Mouse (Mus musculus): Measurements from ENCODE around the gene Coro1b.
"Not testable (repeated sequence)": the region's sequence is repeated elsewhere in the genome, so short reads cannot be mapped to it uniquely, and the experiment has no call there.

The Coro1b gene

GRCm38 (mm10) chr19:4120496-4120895, 27.9 kb upstream of the Coro1b start:
- DNase-seq (ENCODE audit: low read depth, low spot score): no peak

- DNase-seq (ENCODE audit: low read depth, low spot score): peak; percentile 98
Measured at GRCm38 (mm10) chr19:4121097-4121805, 27.2 kb upstream of the Coro1b start.

- not testable (repeated sequence) for DNase-seq (ENCODE audit: low read depth, low spot score)
Measured at GRCm38 (mm10) chr19:4121896-4122295, 26.5 kb upstream of the Coro1b start.

- no peak for DNase-seq (ENCODE audit: low read depth, low spot score)
Measured at GRCm38 (mm10) chr19:4122411-4123370, 25.7 kb upstream of the Coro1b start.

GRCm38 (mm10) chr19:4124432-4124831, 24.0 kb upstream of the Coro1b start:
- no peak for DNase-seq (ENCODE audit: low read depth, low spot score)

- DNase-seq (ENCODE audit: low read depth, low spot score): not testable (repeated sequence)
Measured at GRCm38 (mm10) chr19:4125268-4125667, 23.2 kb upstream of the Coro1b start.

GRCm38 (mm10) chr19:4125741-4126696, 22.4 kb upstream of the Coro1b start, which contains the start of gene Aip:
Gene Aip, minus strand, starts transcription at chr19:4125858.
- peak; percentile 92 for DNase-seq (ENCODE audit: low read depth, low spot score)

- DNase-seq (ENCODE audit: low read depth, low spot score): no peak
Measured at GRCm38 (mm10) chr19:4126759-4127495, 21.5 kb upstream of the Coro1b start.

- no peak for DNase-seq (ENCODE audit: low read depth, low spot score)
Measured at GRCm38 (mm10) chr19:4129462-4129861, 19.0 kb upstream of the Coro1b start.

GRCm38 (mm10) chr19:4130106-4130505, 18.3 kb upstream of the Coro1b start:
- no peak for DNase-seq (ENCODE audit: low read depth, low spot score)

GRCm38 (mm10) chr19:4131075-4131474, 17.3 kb upstream of the Coro1b start:
- DNase-seq (ENCODE audit: low read depth, low spot score): no peak

GRCm38 (mm10) chr19:4131768-4132167, 16.7 kb upstream of the Coro1b start:
- DNase-seq (ENCODE audit: low read depth, low spot score): no peak

GRCm38 (mm10) chr19:4134354-4134753, 14.1 kb upstream of the Coro1b start:
- no peak for DNase-seq (ENCODE audit: low read depth, low spot score)

GRCm38 (mm10) chr19:4135229-4135962, 13.0 kb upstream of the Coro1b start:
- DNase-seq (ENCODE audit: low read depth, low spot score): not testable (repeated sequence)

GRCm38 (mm10) chr19:4135963-4136345, 12.5 kb upstream of the Coro1b start:
- DNase-seq (ENCODE audit: low read depth, low spot score): not testable (repeated sequence)

GRCm38 (mm10) chr19:4136463-4136862, 12.0 kb upstream of the Coro1b start:
- DNase-seq (ENCODE audit: low read depth, low spot score): no peak

GRCm38 (mm10) chr19:4137913-4138312, 10.5 kb upstream of the Coro1b start:
- no peak for DNase-seq (ENCODE audit: low read depth, low spot score)

GRCm38 (mm10) chr19:4139446-4139845, 9.0 kb upstream of the Coro1b start, which contains the start of gene Gpr152:
Gene Gpr152, plus strand, starts transcription at chr19:4139787.
- DNase-seq (ENCODE audit: low read depth, low spot score): peak; percentile 92

- DNase-seq (ENCODE audit: low read depth, low spot score): no peak
Measured at GRCm38 (mm10) chr19:4140147-4140546, 8.3 kb upstream of the Coro1b start.

Data from retina, adult 2 months (tissue).